Mouse (Mus musculus) liver, postnatal 0 days (tissue): Measurements from ENCODE around the gene Pard3b.

Source experiments
- CTCF ChIP-seq: sonication (generic); IDR thresholded peaks from 2 replicates; pipeline ENCODE4 v1.5.1; 2016; ENCODE audit warnings: antibody characterized with exemption, low read depth
- EP300 ChIP-seq: IDR thresholded peaks from 2 replicates; pipeline ENCODE4 v1.6.1; 2016; ENCODE audit warnings: antibody characterized with exemption, low read depth, mild to moderate bottlenecking

- TF ChIP-seq CTCF (no peak), EP300 (no peak)
Measured at GRCm38 (mm10) chr1:62283624-62284023, 645.0 kb downstream of the Pard3b start.
